Mouse (Mus musculus) G1E (cell line): ENCODE measurements around the gene Sema5a. TPM values are rescaled to one million over a fixed set of nuclear protein-coding genes. Genes with fewer than 3 reads are reported as not detected.

Source experiments
- ATAC-seq: 2 replicates; pipeline ENCODE4 v1.8.0; 2016; ENCODE audit warnings: mild to moderate bottlenecking; ENCODE audit not compliant: insufficient number of reproducible peaks, poor library complexity, low FRiP score, severe bottlenecking; ENCODE audit errors: extremely low read depth
- DNase-seq: peaks from one replicate; pipeline ENCODE4 v3.0.0; 2012; ENCODE audit warnings: low spot score
- H3K27me3 ChIP-seq: 2 replicates; pipeline ENCODE4 v1.6.1; 2012; ENCODE audit warnings: mild to moderate bottlenecking, low read length, inconsistent platforms; ENCODE audit not compliant: insufficient read depth
- H3K36me3 ChIP-seq: replicated peaks from 2 replicates; pipeline ENCODE3; 2012; ENCODE audit warnings: mild to moderate bottlenecking, inconsistent platforms
- H3K4me1 ChIP-seq: 2 replicates; pipeline ENCODE4 v1.6.1; 2012; ENCODE audit warnings: low read depth, low read length, inconsistent platforms, mixed read lengths; ENCODE audit not compliant: insufficient read depth
- H3K4me3 ChIP-seq: 2 replicates; pipeline ENCODE4 v1.5.1; 2012; ENCODE audit warnings: low read depth, mild to moderate bottlenecking, inconsistent platforms, low read length, moderate library complexity, mixed read lengths
- H3K9me3 ChIP-seq: replicated peaks from 2 replicates; pipeline ENCODE4 v1.6.1; 2012; ENCODE audit warnings: inconsistent platforms
- CTCF ChIP-seq: IDR thresholded peaks from 2 replicates; pipeline ENCODE4 v1.5.1; 2012; ENCODE audit warnings: low read depth, low read length, inconsistent platforms, mixed read lengths
- GATA1 ChIP-seq: IDR thresholded peaks from 2 replicates; pipeline ENCODE4 v1.6.1; 2012; ENCODE audit warnings: borderline replicate concordance, low read length, inconsistent platforms, mixed read lengths
- GATA2 ChIP-seq: IDR thresholded peaks from 2 replicates; pipeline ENCODE4 v1.6.1; 2012; ENCODE audit warnings: low read depth, low read length, inconsistent platforms, borderline replicate concordance
- POLR2AphosphoS5 ChIP-seq: IDR thresholded peaks from 2 replicates; pipeline ENCODE4 v1.6.1; 2012; ENCODE audit warnings: low read depth, low read length, inconsistent platforms; ENCODE audit not compliant: insufficient replicate concordance
- TAL1 ChIP-seq: conservative IDR thresholded peaks from 2 replicates; pipeline ENCODE4 v1.6.1; 2012; ENCODE audit warnings: low read depth, low read length, inconsistent platforms, mixed read lengths
- polyA plus RNA-seq: library from polyadenylated mRNA; stranded (reverse); fragments of >175 nt; gene quantifications from 2 replicates; pipeline ENCODE4 v1.2.3, GENCODE M21; 2012
- total RNA-seq, 2 experiments: library from RNA; stranded (forward) in 1 of 2; stranded (reverse) in 1 of 2; fragments of 200-1000 nt in 1 of 2; fragments of >200 nt in 1 of 2; fragmentation: Nextera tagmentation in 1 of 2; gene quantifications; 2 replicates each; pipeline ENCODE4 v1.2.3; 2014 to 2017

The Sema5a gene
- total and polyA plus RNA-seq, 3 experiments, result 0.33 TPM; not detected in 2

GRCm38 (mm10) chr15:32263651-32264050 is 19.0 kb downstream of the Sema5a start:
- Histone ChIP-seq H3K36me3 (no peaks in the 10 kb centered on the region), H3K4me3 (no peak overlapping the region), H3K27me3 (no peaks in the 10 kb centered on the region), H3K4me1 (no peaks in the 10 kb centered on the region), H3K9me3 (no peaks in the 10 kb centered on the region; the same call in 1 of the 2 replicates)
- no peak for DNase-seq
- no peak for ATAC-seq
- no peak for TF ChIP-seq TAL1
- no peak for TF ChIP-seq GATA1
- TF ChIP-seq GATA2, result no peak
- TF ChIP-seq POLR2AphosphoS5, result no peak
- no peak for TF ChIP-seq CTCF

GRCm38 (mm10) chr15:32264822-32265377 is 20.3 kb downstream of the Sema5a start:
- no peaks in the 10 kb centered on the region; the same call in 1 of the 2 replicates for H3K9me3 ChIP-seq
- ATAC-seq, result no peak

DNA sequence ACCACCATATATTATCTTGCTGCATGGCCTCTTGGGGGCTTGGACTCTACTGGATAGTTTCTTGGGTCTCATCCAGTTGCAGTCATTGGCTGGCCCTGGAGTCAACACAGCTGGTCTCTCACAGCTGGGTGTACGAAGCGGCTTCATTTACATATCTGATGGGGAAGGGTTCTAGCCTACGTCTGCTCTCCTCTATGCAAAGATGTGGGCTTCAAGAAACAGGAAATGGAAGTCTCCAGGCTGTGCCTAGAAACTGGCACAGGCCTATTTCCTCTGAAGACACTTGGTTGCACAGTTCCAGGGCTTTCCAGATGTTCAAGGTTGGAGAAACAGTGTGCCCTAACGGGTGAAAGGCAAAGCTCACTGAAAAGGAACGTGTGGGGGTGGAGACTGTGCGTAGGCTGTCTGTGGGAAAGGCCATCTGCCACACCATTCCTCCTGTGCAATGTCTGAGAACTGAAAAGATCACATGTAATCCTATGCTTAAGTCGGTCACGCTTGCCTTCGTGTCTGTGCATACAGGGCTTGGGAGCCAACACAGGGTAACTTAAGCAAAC is 20.8 kb downstream of the Sema5a start:
- Histone ChIP-seq H3K4me1 (no peaks in the 10 kb centered on the region), H3K36me3 (no peaks in the 10 kb centered on the region), H3K9me3 (no peaks in the 10 kb centered on the region; the same call in 1 of the 2 replicates), H3K4me3 (no peak overlapping the region), H3K27me3 (no peaks in the 10 kb centered on the region)
- no peak for TF ChIP-seq POLR2AphosphoS5
- no peak for TF ChIP-seq GATA2
- TF ChIP-seq TAL1, result no peak
- no peak for TF ChIP-seq GATA1
- ATAC-seq, result no peak
- DNase-seq, result no peak

More at GRCm38 (mm10) chr15:32264822-32265377, 20.3 kb downstream of the Sema5a start:
- Histone ChIP-seq H3K4me3 (no peak overlapping the region), H3K27me3 (no peaks in the 10 kb centered on the region), H3K36me3 (no peaks in the 10 kb centered on the region), H3K4me1 (no peaks in the 10 kb centered on the region)
- no peak for DNase-seq
- TF ChIP-seq GATA1 (no peak), POLR2AphosphoS5 (no peak), TAL1 (no peak), CTCF (no peak), GATA2 (no peak)

DNA sequence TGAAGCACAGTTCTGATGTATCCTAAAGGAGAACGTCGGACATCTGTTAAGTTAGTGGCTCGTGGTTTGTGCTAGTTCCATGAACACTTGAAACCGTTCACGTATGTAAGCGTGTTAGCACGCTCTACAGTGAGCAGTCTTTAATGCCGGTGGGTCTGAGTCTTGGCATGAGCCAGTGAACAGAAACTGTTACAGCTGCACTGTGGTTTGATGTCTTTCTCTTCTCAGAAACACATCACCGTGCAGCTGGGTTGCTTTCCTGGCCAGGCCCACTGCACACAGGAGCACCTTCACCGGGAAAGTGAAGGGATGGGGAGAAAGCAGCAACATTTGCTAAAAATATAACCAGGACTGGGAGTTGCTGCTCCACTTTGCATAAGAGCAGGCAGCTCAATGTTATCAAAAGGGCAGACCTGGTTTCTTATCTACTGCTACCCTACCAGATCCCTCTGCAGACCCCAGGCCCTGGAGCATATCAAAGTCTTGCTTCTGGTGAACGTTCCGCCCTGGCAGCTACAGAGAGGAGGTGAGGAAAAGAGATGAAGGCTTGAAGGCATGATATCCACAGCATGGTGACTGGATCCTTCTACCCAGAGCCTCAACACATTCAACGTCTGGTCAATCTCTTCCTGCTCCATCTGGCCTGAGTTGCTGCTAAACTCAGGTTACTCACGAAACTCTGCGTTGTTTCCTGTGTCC is 21.7 kb downstream of the Sema5a start:
- ATAC-seq (no peak), DNase-seq (no peak)
- no peaks in the 10 kb centered on the region for H3K36me3 ChIP-seq
- H3K4me1 ChIP-seq, result no peaks in the 10 kb centered on the region
- no peaks in the 10 kb centered on the region for H3K27me3 ChIP-seq
- no peaks in the 10 kb centered on the region; the same call in 1 of the 2 replicates for H3K9me3 ChIP-seq
- TF ChIP-seq CTCF, result no peak
- no peak for TF ChIP-seq TAL1
- no peak overlapping the region for H3K4me3 ChIP-seq

DNA sequence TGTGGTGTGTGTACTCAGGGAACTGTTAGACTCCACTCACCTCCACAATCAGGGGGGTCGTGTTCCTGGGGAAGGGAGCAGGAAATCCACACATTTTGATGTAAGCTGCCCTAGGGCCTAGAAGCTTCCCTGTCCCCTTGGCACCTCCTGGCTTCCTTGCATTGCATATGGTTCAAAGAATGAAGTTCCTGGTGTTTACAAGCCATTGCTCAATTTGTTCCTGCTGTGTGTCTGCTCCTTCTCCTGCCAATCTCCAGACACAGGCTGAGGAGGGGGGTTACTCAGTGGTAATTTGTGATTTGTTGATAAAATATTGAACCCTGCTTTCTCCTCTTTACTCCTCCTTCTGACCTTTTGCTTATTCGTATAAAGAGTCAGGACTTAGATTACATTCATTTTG is 25.5 kb downstream of the Sema5a start:
- ATAC-seq (no peak), DNase-seq (no peak)
- Histone ChIP-seq H3K4me3 (no peak overlapping the region), H3K9me3 (no peaks in the 10 kb centered on the region), H3K27me3 (no peaks in the 10 kb centered on the region), H3K36me3 (no peaks in the 10 kb centered on the region), H3K4me1 (no peaks in the 10 kb centered on the region)
- TF ChIP-seq CTCF (no peak), TAL1 (no peak), GATA1 (no peak), POLR2AphosphoS5 (no peak), GATA2 (no peak)

- H3K36me3 ChIP-seq, result no peaks in the 10 kb centered on the region
- TF ChIP-seq GATA1 (no peak), POLR2AphosphoS5 (no peak), GATA2 (no peak), CTCF (no peak)
- no peaks in the 10 kb centered on the region for H3K27me3 ChIP-seq
- ATAC-seq, result no peak
- no peaks in the 10 kb centered on the region for H3K9me3 ChIP-seq
- H3K4me1 ChIP-seq, result no peaks in the 10 kb centered on the region
- H3K4me3 ChIP-seq, result no peak overlapping the region
- no peak for DNase-seq
Observed at GRCm38 (mm10) chr15:32273925-32274324, 29.3 kb downstream of the Sema5a start.
